ENCODE assay signal across 21 mouse cellular contexts in genomic region chr14:105862199-105862598, GRCm38 (mm10). TPM values are rescaled to one million over a fixed set of nuclear protein-coding genes. Genes with fewer than 3 reads are reported as not detected.
A peak's percentile ranks its signal among the peaks of the same experiment; 100 is the strongest.
DNase-seq lines count a peak whose midpoint lies in the region; ATAC-seq and TF ChIP-seq lines count a peak whose summit lies in the region.
"Had no signal": no experiment of that assay in that cellular context is flagged by ENCODE, and none has a peak within 500 bp of the region (broad histone marks: within the 10 kb centered on the region; RNA-seq: fewer than 3 reads in every experiment).

No protein-coding gene starts in this region.

- H3K27ac ChIP-seq in ES-Bruce4 (ENCODE audit: insufficient read depth, low read length) (peak overlapping the region; percentile 98), ES-E14 (ENCODE audit: insufficient read depth, low read depth, low read length, poor library complexity, severe bottlenecking) (peak overlapping the region; percentile 54)
- no peak overlapping the region for H3K27ac ChIP-seq in forebrain, embryonic 10.5 days
- H3K27ac ChIP-seq: embryonic facial prominence, embryonic 12.5 days; forebrain, embryonic 12.5 days; hindbrain, embryonic 12.5 days had no signal

- TF ChIP-seq EP300 in ES-Bruce4 (IDR thresholded peaks at IDR 0.05; ENCODE audit: insufficient read depth, low read depth, low read length), result peak; percentile 89

- H3K9ac ChIP-seq in ES-Bruce4 (ENCODE audit: low read depth, poor library complexity, severe bottlenecking) (peak overlapping the region; percentile 67), ES-E14 (ENCODE audit: insufficient read depth, low read depth, low read length, poor library complexity, severe bottlenecking) (peak overlapping the region; percentile 44; the same call in 1 of the 2 replicates)
- H3K9ac ChIP-seq: embryonic facial prominence, embryonic 12.5 days; forebrain, embryonic 12.5 days; hindbrain, embryonic 12.5 days had no signal

- in situ Hi-C loops in ES-E14 (cut with MboI; ENCODE audit: low sequenced_read_pairs in 2 of 2, unreplicated experiment in 2 of 2), result no loop called here

- no peak for TF ChIP-seq CTCF in ES-Bruce4 (IDR thresholded peaks at IDR 0.05; ENCODE audit: low read depth, low read length)

- peak overlapping the region; percentile 1 for H3K4me3 ChIP-seq in ES-Bruce4 (ENCODE audit: low read depth, low read length)
- peak overlapping the region; percentile 30 to 43; a peak in 2 of 4 replicates for H3K4me3 ChIP-seq in ES-E14 (ENCODE audit: insufficient read depth in 1 of 2, low read depth in 1 of 2, low read length in 2 of 2, poor library complexity in 1 of 2, severe bottlenecking in 1 of 2)
- H3K4me3 ChIP-seq in forebrain, embryonic 10.5 days, result no peak overlapping the region
- H3K4me3 ChIP-seq: embryonic facial prominence, embryonic 12.5 days; forebrain, embryonic 12.5 days; hindbrain, embryonic 12.5 days had no signal

- H3K9me3 ChIP-seq in ES-Bruce4 (replicated peaks; ENCODE audit: control insufficient read depth, insufficient read depth, low read length, poor library complexity, severe bottlenecking), result peaks cover 2% of the 10 kb centered on the region
- H3K9me3 ChIP-seq in ES-E14 (ENCODE audit: control insufficient read depth, insufficient read depth, low read depth, low read length), result no peaks in the 10 kb centered on the region
- H3K9me3 ChIP-seq in forebrain, embryonic 10.5 days, result no peaks in the 10 kb centered on the region; the same call in 1 of the 2 replicates
- H3K9me3 ChIP-seq: embryonic facial prominence, embryonic 12.5 days; forebrain, embryonic 12.5 days; hindbrain, embryonic 12.5 days had no signal

- TF ChIP-seq POLR2A in ES-Bruce4 (IDR thresholded peaks at IDR 0.05; ENCODE audit: insufficient read depth, low read length), result no peak

- peak; percentile 75 for ATAC-seq in granulocyte monocyte progenitor cell, adult 5-6 weeks (replicated peaks; ENCODE audit: poor library complexity, severe bottlenecking)
- no peak for ATAC-seq in monocyte, adult 5-6 weeks (replicated peaks; ENCODE audit: insufficient number of reproducible peaks, low FRiP score, low TSS enrichment, poor library complexity, severe bottlenecking)
- ATAC-seq: forebrain, embryonic 16.5 days; hindbrain, embryonic 16.5 days; inflammation-experienced regulatory T-cells, adult 6 months had no signal

- H3K4me1 ChIP-seq in ES-Bruce4 (ENCODE audit: control insufficient read depth, insufficient read depth, low read length), result no peaks in the 10 kb centered on the region
- peaks cover 9 to 21% of the 10 kb centered on the region in 2 experiments for H3K4me1 ChIP-seq in ES-E14 (ENCODE audit: control insufficient read depth in 2 of 2, insufficient read depth in 2 of 2, low read length in 2 of 2, poor library complexity in 1 of 2)
- peaks cover 15% of the 10 kb centered on the region for H3K4me1 ChIP-seq in forebrain, embryonic 10.5 days
- H3K4me1 ChIP-seq: embryonic facial prominence, embryonic 12.5 days; forebrain, embryonic 12.5 days; hindbrain, embryonic 12.5 days had no signal

- DNase-seq in ES-E14 (ENCODE audit: low read depth, low spot score), result no peak
- peak; percentile 7 for DNase-seq in large intestine, adult 2 months (ENCODE audit: low read depth, low spot score)
- DNase-seq in left cerebral cortex, adult 18-20 months (ENCODE audit: low spot score in 2 of 2), result no peak
- DNase-seq in forebrain, embryonic 10.5 days (ENCODE audit: extremely low spot score, low spot score), result no peak
- DNase-seq in urinary bladder, postnatal 4 days (ENCODE audit: low spot score in 2 of 2), result no peak
- DNase-seq: adrenal gland, postnatal 10 days; cerebellum, adult 11-12 months; cerebellum, adult 9-11 months; embryo, embryonic 11 days; gastrocnemius, postnatal 14 days; heart, postnatal 10 days; heart, postnatal 4 days had no signal

- H3K27me3 ChIP-seq in ES-Bruce4 (ENCODE audit: control insufficient read depth, insufficient read depth, low read length, poor library complexity, severe bottlenecking), result no peaks in the 10 kb centered on the region
- H3K27me3 ChIP-seq in forebrain, embryonic 10.5 days (ENCODE audit: poor library complexity, severe bottlenecking), result peaks cover 27% of the 10 kb centered on the region
- H3K27me3 ChIP-seq: embryonic facial prominence, embryonic 12.5 days; hindbrain, embryonic 12.5 days had no signal

- 83% methylated on average over 11 of the region's 11 CpGs for WGBS in large intestine, adult 2 months
- WGBS in forebrain, embryonic 10.5 days, result 69% methylated on average over 11 of the region's 11 CpGs

- H3K36me3 ChIP-seq in ES-Bruce4 (ENCODE audit: control insufficient read depth, insufficient read depth, low read length, poor library complexity, severe bottlenecking), result no peaks in the 10 kb centered on the region
- no peaks in the 10 kb centered on the region; the same call in 1 of the 2 replicates for H3K36me3 ChIP-seq in ES-E14 (ENCODE audit: control insufficient read depth, insufficient read depth, low read length, poor library complexity, severe bottlenecking)
- no peaks in the 10 kb centered on the region for H3K36me3 ChIP-seq in forebrain, embryonic 10.5 days (replicated peaks)
- H3K36me3 ChIP-seq: embryonic facial prominence, embryonic 12.5 days; forebrain, embryonic 12.5 days; hindbrain, embryonic 12.5 days had no signal

TF ChIP-seq in ES-E14, 5 proteins besides CTCF, POLR2A, EP300 and RAD21:
- TF ChIP-seq CHD2 (IDR thresholded peaks at IDR 0.05; ENCODE audit: low read depth, low read length), result no peak
- no peak for TF ChIP-seq ZC3H11A (IDR thresholded peaks at IDR 0.05; ENCODE audit: borderline replicate concordance, low read depth, low read length)
- TF ChIP-seq HCFC1 (IDR thresholded peaks at IDR 0.05; ENCODE audit: borderline replicate concordance, insufficient read depth, low read length), result no peak
- TF ChIP-seq MAFK (IDR thresholded peaks at IDR 0.05; ENCODE audit: insufficient read depth, low read depth, low read length), result peak; percentile 74
- TF ChIP-seq ZNF384 (IDR thresholded peaks at IDR 0.05; ENCODE audit: low read depth, low read length), result no peak

RNA-seq across cellular contexts. Expression of gene Spry2, which starts 34.4 kb away (rescaled TPM):
- 69.6 and 71.3 TPM in 2 replicates for polyA plus RNA-seq in ES-Bruce4 (2011; ENCODE audit: insufficient read depth, insufficient read length, low read depth, missing spikeins)
- 49.5 and 69.0 TPM in 2 replicates for total RNA-seq in ES-E14 (2012; rRNA removed)
- total RNA-seq in granulocyte monocyte progenitor cell, adult 5-6 weeks (2014; fragmentation: Nextera tagmentation), result 7.9 and 9.1 TPM in 2 replicates
- 6.8 and 9.3 TPM in 2 replicates for total RNA-seq in granulocyte monocyte progenitor cell, adult 5-6 weeks (2017)
- polyA plus RNA-seq in large intestine, adult 2 months (2012; rRNA removed), result 7.7 and 12.4 TPM in 2 replicates
- total RNA-seq in left cerebral cortex, adult 18-20 months (2021), result 100 to 1,000 TPM; 101 to 110 TPM
- total RNA-seq in monocyte, adult 5-6 weeks (2017), result 81.2 to 123 TPM (median 94.5 TPM) in 3 replicates
- polyA plus RNA-seq in forebrain, embryonic 10.5 days (2016; fragmentation: Nextera tagmentation; extraction: Ambion mirVana), result 24.7 and 27.6 TPM in 2 replicates
